Mouse (Mus musculus) lung, postnatal 36 days (tissue): ENCODE measurements around the gene Hint3.
A peak's percentile ranks its signal among the peaks of the same experiment; 100 is the strongest.
"Not testable (repeated sequence)": the region's sequence is repeated elsewhere in the genome, so short reads cannot be mapped to it uniquely, and the experiment has no call there.

Experiments used
- DNase-seq: peaks from one replicate; pipeline ENCODE4 v3.0.0; 2022; ENCODE audit warnings: mixed read lengths

Gene Hint3

GRCm38 (mm10) chr10:30629513-30629912, at the start of gene Hint3:
Gene Hint3 (minus strand): TSS chr10:30629632.
- no peak for DNase-seq

DNA sequence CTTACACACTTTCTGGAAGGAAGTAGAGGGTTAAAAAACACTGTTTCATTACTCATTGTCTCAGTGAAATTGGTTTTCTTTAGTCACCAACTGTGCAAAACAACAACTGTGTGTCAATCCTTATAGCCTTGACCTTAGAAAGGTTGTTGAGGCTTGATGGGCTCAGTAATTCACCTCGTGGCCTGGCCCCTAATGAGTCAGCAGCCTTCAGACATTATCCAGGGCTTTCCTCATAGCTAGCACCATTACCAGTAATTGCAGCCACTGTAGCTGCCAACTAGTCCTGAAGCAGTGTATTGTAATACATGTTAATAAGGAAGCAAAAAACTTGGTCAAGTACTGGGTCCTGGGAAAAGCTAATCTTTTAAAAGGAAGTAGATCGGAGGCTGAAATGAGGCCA, 48.6 kb upstream of the Hint3 start:
- DNase-seq, result no peak

DNA sequence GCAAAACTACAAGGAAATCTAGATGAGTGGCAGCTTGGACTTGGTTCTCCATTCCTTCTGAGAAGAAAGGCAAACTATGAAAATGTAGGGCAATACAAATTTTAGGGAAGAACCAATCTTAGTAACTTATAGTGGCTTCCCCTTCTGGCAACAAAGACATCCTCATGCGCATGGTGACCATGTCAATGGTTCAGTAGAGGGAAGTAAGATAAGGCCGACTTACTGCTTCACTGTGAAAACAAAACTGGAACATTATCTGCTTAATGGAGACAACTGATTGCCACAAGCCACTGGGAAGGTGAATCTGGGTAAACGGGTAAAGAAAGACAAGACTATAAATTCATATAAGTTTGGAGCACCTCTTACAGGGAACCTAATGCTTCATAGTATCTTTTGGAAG, 45.4 kb upstream of the Hint3 start:
- no peak for DNase-seq

- DNase-seq, result no peak
Observed at GRCm38 (mm10) chr10:30666580-30666979, 37.1 kb upstream of the Hint3 start.

DNA sequence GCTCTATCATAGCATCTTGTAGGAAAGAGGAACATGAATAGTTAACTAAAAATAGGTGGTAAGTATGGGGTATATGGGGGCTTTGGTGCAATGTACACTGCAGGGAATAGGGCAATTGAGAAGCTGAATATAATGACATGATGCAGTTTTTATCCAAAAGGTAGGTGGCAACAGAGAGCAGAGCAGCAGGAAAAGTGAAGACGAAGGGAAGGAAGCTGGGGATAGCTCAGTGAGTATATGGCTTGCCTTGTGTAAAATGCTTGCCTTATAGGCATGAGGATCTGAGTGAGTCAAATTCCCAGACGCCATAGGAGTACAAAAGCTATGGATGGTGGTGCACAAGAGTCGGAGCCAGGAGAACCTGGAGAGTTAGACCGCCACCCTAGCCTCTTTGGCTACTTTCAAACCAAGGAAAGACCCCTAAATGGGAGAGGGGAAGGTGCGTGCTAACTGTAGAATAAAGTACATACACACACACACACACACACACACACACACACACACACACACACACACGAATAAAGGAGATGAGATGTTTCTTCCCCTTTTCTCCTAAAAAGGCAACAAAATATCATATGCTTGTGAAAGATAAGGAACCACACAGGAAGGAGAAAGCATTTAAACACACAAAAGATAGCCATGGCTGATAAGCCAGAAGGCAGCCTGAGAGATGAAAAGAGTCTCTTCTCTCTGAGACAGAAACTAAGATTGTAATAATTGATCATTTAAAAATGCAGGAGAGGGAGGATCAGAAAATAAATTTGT, 31.3 kb upstream of the Hint3 start:
- DNase-seq, result peak; percentile 22

- peak; percentile 24 for DNase-seq
Observed at GRCm38 (mm10) chr10:30655655-30656054, 26.2 kb upstream of the Hint3 start.

DNA sequence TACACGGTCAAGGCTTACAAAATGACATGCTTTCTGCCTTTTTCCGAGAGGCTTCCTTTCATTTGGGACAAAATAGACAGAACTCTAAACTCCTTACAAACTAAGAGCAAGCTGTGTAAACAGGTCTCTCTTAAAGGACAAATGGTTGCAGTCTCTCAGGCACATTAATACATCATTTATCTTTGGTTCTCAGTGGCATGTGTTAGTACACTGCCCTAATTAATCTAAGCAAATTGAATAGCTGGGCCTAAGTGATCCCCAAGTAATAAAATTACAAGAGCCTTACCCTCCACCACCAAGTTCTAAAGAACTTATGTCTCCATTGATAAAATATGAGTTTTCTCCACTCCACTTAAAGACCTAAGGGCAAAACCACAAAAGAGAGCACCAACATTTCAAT, 18.2 kb upstream of the Hint3 start:
- DNase-seq, result no peak

DNA sequence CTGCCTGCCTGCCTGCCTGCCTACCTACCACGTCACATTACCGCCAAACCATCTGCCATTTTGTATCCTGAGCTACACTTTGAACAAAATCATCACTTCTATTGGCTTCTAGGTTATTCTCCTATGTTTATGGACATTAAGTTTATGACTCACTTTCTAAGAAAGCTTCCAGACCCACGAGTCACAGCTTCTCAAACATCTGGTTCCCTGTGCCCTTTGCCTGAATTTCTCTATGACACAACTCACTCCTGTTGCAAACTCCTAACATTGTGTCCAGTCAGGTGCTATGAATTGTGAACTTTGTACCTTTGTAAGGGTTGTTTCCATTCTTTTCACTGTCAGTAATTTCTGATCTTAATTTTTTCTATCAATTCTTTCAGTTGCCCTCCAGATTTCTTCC, 8.8 kb upstream of the Hint3 start:
- DNase-seq, result no peak

GRCm38 (mm10) chr10:30636474-30637154, 7.2 kb upstream of the Hint3 start:
- not testable (repeated sequence) for DNase-seq

DNA sequence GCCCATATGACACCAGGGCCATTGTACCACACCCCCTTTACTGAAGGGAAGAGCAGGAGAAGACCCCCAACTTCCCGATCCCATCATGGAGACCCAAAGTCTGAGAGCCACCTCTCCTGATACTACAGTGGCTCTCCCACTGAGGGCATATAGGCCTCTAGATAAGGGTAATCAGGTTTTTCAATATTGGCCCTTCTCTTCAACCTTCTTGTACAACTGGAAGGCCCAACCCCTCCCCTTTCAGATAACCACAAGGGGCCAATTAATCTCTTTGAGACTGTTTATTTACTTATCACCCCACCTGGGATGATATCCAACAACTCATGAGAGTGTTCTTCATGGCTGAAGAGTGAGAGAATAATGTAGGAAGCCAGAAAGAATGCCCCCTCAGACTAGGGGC, 3.3 kb upstream of the Hint3 start:
- no peak for DNase-seq

DNA sequence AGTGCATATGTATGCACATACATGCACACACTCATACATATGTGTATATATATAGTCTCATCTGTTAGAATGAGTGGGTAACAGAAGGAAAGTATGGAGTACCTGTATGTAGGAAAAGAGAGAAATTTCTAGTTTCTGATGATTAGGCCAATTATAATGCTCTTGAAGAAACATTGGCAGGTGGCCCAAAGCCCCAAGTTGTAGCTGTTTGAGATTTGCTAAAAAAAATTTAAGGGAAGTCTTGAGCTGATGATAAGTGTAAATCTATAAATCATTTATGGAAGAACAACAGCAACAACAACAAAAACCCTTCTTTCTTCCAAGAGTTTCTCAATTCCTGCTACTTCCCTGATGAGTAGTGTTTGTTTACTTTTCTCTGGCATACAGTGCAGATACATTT, 545 bp upstream of the Hint3 start:
- no peak for DNase-seq

DNA sequence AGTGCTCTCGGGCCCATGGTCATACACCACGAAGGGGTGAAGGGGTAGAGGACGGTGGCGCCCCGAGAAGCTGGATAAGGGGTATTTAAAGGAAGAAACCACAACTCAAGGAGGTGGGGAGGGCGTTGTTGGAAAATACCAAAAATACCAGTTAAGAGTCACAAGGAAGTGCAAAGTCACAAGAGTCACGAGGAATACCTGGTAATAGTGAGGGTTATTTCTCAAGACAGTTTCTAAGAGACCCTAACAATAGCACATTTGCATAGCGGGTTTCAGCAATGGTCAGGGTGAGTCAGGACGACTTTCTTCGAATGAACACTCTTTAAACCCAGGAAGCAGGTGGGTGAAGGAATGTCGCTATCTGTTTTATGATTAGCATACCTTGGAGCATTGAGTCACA, 988 bp downstream of the Hint3 start:
- not testable (repeated sequence) for DNase-seq

- DNase-seq, result peak; percentile 6
Observed at GRCm38 (mm10) chr10:30627548-30627947, 1.9 kb downstream of the Hint3 start.

GRCm38 (mm10) chr10:30624161-30625019, 5.0 kb downstream of the Hint3 start:
- peak; percentile 25 for DNase-seq

GRCm38 (mm10) chr10:30622928-30623327, 6.5 kb downstream of the Hint3 start:
- no peak for DNase-seq

GRCm38 (mm10) chr10:30618918-30619210, 10.6 kb downstream of the Hint3 start:
- DNase-seq, result no peak

- DNase-seq, result peak; percentile 99
Observed at GRCm38 (mm10) chr10:30618091-30618917, 11.1 kb downstream of the Hint3 start.

DNA sequence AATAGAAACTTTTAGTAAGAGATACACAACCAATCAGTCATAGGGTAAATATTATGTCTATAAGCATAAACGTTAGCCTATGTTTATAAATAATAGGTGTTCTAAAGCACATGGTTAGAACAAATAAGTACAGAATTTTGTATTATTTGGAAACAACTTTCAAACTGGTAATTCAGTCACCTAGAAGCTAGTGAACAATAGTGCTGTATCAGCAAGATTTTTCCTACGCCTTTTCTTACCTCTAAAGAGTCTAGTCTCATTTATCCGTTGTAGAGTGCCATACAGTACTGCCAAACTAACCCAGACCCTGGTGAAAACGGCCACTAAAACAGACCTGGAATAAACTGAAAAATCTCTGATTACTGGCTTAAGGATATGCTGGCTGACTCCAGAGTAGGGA, 16.4 kb downstream of the Hint3 start:
- no peak for DNase-seq

DNA sequence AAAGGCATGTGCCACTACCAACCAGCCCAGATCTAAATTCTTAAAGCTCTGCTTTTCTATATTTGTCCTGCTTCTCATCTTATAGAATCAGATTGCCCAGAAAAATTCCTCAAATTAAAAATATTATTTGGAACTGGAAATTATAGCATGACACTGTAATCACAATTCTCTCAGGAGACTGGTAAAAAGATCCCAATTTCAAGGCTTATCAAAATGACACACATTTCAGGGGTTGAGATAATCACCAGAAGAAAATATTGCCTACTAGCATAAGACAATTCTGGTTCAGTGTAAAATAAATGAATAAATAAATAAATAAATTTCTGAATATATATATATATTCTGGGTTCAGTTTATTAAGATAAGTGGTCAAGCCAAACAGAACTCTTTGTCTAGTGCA, 19.8 kb downstream of the Hint3 start:
- DNase-seq, result no peak

GRCm38 (mm10) chr10:30608109-30608508, 21.3 kb downstream of the Hint3 start:
- DNase-seq, result no peak

GRCm38 (mm10) chr10:30600542-30600966, 28.9 kb downstream of the Hint3 start, which contains the start of gene Trmt11:
Gene Trmt11 (minus strand): TSS chr10:30600749.
- peak; percentile 95 for DNase-seq

GRCm38 (mm10) chr10:30600094-30600534, 29.3 kb downstream of the Hint3 start:
- DNase-seq, result no peak

DNA sequence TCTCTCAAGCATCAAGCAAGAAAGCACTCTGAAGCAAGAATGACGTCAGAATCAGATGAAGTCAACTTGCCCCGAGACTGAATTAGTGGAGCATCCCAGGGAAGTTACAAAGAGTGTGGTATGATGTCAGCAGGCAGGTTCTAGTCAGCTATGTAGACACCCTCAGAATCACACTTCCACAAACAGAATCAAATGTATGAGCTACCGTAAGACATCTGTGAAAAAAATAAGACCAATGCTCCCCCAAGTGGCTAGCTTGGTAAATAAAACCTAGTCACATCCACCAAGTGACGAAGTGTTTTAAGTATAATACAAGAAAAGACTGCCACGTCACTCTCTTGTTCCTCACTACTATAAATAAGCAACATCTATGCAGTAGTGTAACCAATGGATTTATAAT, 42.4 kb downstream of the Hint3 start:
- DNase-seq, result no peak
